Mouse (Mus musculus) liver, adult (tissue): Measurements from ENCODE around the gene Kbtbd8.

ENCODE experiments used
- GATA4 ChIP-seq: IDR thresholded peaks from 2 replicates; pipeline ENCODE4 v1.6.1; 2014; ENCODE audit warnings: mild to moderate bottlenecking, low read length; ENCODE audit not compliant: insufficient replicate concordance

The Kbtbd8 gene

GRCm38 (mm10) chr6:95116946-95117345, at the start of gene Kbtbd8:
TSS of gene Kbtbd8 (plus strand) at chr6:95117240.
- no peak for TF ChIP-seq GATA4

GRCm38 (mm10) chr6:95069753-95070152, 47.3 kb upstream of the Kbtbd8 start:
- TF ChIP-seq GATA4 = no peak

- no peak for TF ChIP-seq GATA4
Measured at GRCm38 (mm10) chr6:95085276-95085675, 31.8 kb upstream of the Kbtbd8 start.

- no peak for TF ChIP-seq GATA4
Measured at GRCm38 (mm10) chr6:95087154-95087846, 29.7 kb upstream of the Kbtbd8 start.

- no peak for TF ChIP-seq GATA4
Measured at GRCm38 (mm10) chr6:95088075-95088474, 29.0 kb upstream of the Kbtbd8 start.

GRCm38 (mm10) chr6:95094695-95095094, 22.3 kb upstream of the Kbtbd8 start:
- no peak for TF ChIP-seq GATA4

GRCm38 (mm10) chr6:95098366-95099109, 18.5 kb upstream of the Kbtbd8 start:
- TF ChIP-seq GATA4 = no peak

GRCm38 (mm10) chr6:95103706-95104105, 13.3 kb upstream of the Kbtbd8 start:
- no peak for TF ChIP-seq GATA4

- TF ChIP-seq GATA4 = no peak
Measured at GRCm38 (mm10) chr6:95108437-95108836, 8.6 kb upstream of the Kbtbd8 start.

GRCm38 (mm10) chr6:95109691-95110450, 7.2 kb upstream of the Kbtbd8 start:
- TF ChIP-seq GATA4 = no peak

- TF ChIP-seq GATA4 = no peak
Measured at GRCm38 (mm10) chr6:95112015-95112414, 5.0 kb upstream of the Kbtbd8 start.

- no peak for TF ChIP-seq GATA4
Measured at GRCm38 (mm10) chr6:95116513-95116912, 527 bp upstream of the Kbtbd8 start.

- peak; percentile 74; the same call in 1 of the 2 replicates for TF ChIP-seq GATA4
Measured at GRCm38 (mm10) chr6:95117614-95118541, 838 bp downstream of the Kbtbd8 start.

- TF ChIP-seq GATA4 = no peak
Measured at GRCm38 (mm10) chr6:95119389-95119788, 2.3 kb downstream of the Kbtbd8 start.
